Mouse (Mus musculus): ENCODE measurements around the gene Rerg.

Rerg gene

GRCm38 (mm10) chr6:137126861-137127260 lies 43.4 kb downstream of the Rerg start:
- peak; percentile 85 for DNase-seq

GRCm38 (mm10) chr6:137126224-137126623 lies 44.1 kb downstream of the Rerg start:
- DNase-seq: peak; percentile 87

GRCm38 (mm10) chr6:137125433-137125832 lies 44.9 kb downstream of the Rerg start:
- DNase-seq: peak; percentile 29

GRCm38 (mm10) chr6:137125006-137125405 lies 45.3 kb downstream of the Rerg start:
- peak; percentile 44 for DNase-seq

- DNase-seq: peak; percentile 50
Observed at GRCm38 (mm10) chr6:137116849-137117473, 53.3 kb downstream of the Rerg start.

GRCm38 (mm10) chr6:137114859-137115258 lies 55.4 kb downstream of the Rerg start:
- DNase-seq: peak; percentile 72

- DNase-seq: no peak
Observed at GRCm38 (mm10) chr6:137111266-137111813, 59.0 kb downstream of the Rerg start.

GRCm38 (mm10) chr6:137110778-137111174 lies 59.5 kb downstream of the Rerg start:
- peak; percentile 86 for DNase-seq

- DNase-seq: peak; percentile 91
Observed at GRCm38 (mm10) chr6:137109811-137110777, 60.2 kb downstream of the Rerg start.

- peak; percentile 49 for DNase-seq
Observed at GRCm38 (mm10) chr6:137105285-137105684, 65.0 kb downstream of the Rerg start.

GRCm38 (mm10) chr6:137102662-137103179 lies 67.6 kb downstream of the Rerg start:
- peak; percentile 81 for DNase-seq

GRCm38 (mm10) chr6:137101886-137102661 lies 68.2 kb downstream of the Rerg start:
- peak; percentile 63 for DNase-seq

- peak; percentile 35 for DNase-seq
Observed at GRCm38 (mm10) chr6:137100259-137100658, 70.0 kb downstream of the Rerg start.

- DNase-seq: peak; percentile 73
Observed at GRCm38 (mm10) chr6:137098232-137099191, 71.8 kb downstream of the Rerg start.

GRCm38 (mm10) chr6:137094475-137094874 lies 75.8 kb downstream of the Rerg start:
- DNase-seq: no peak

GRCm38 (mm10) chr6:137088469-137088868 lies 81.8 kb downstream of the Rerg start:
- DNase-seq: peak; percentile 60

GRCm38 (mm10) chr6:137087956-137088355 lies 82.3 kb downstream of the Rerg start:
- DNase-seq: no peak

GRCm38 (mm10) chr6:137087470-137087869 lies 82.8 kb downstream of the Rerg start:
- DNase-seq: no peak

GRCm38 (mm10) chr6:137079701-137080100 lies 90.6 kb downstream of the Rerg start:
- DNase-seq: no peak

- DNase-seq: no peak
Observed at GRCm38 (mm10) chr6:137076731-137077130, 93.6 kb downstream of the Rerg start.

GRCm38 (mm10) chr6:137076225-137076624 lies 94.1 kb downstream of the Rerg start:
- peak; percentile 65 for DNase-seq

All from heart, adult 11 months (tissue).